Mouse (Mus musculus): ENCODE measurements around the gene Lmbr1l. TPM values are rescaled to one million over a fixed set of nuclear protein-coding genes. Genes with fewer than 3 reads are reported as not detected.

Lmbr1l gene
- polyA plus RNA-seq, 1 experiment: 36.1 TPM

GRCm38 (mm10) chr15:98860921-98861320 lies 57.1 kb downstream of the Lmbr1l start:
- WGBS: 93% methylated on average over 18 of the region's 18 CpGs
- no peak overlapping the region for H3K4me3 ChIP-seq (ENCODE audit: insufficient read depth, low read depth, low read length)
- H3K27ac ChIP-seq (ENCODE audit: insufficient read depth, low read depth, low read length): no peak overlapping the region
- TF ChIP-seq CTCF (conservative IDR thresholded peaks at IDR 0.05; ENCODE audit: insufficient read depth, insufficient read length, low read depth, low read length) (no peak), POLR2A (IDR thresholded peaks at IDR 0.05; ENCODE audit: low read depth, low read length) (no peak)
- DNase-seq: no peak
- H3K27me3 ChIP-seq (replicated peaks; ENCODE audit: control insufficient read depth, insufficient read depth, low read length): no peaks in the 10 kb centered on the region
- no peaks in the 10 kb centered on the region for H3K4me1 ChIP-seq (ENCODE audit: control insufficient read depth, insufficient read depth, low read length)
- peaks cover 16% of the 10 kb centered on the region for H3K36me3 ChIP-seq (ENCODE audit: control insufficient read depth, insufficient read depth, low read length)

- WGBS: 68% methylated on average over 9 of the region's 9 CpGs
- TF ChIP-seq POLR2A (IDR thresholded peaks at IDR 0.05; ENCODE audit: low read depth, low read length) (no peak), CTCF (conservative IDR thresholded peaks at IDR 0.05; ENCODE audit: insufficient read depth, insufficient read length, low read depth, low read length) (no peak)
- Histone ChIP-seq H3K36me3 (ENCODE audit: control insufficient read depth, insufficient read depth, low read length) (peaks cover 12% of the 10 kb centered on the region), H3K4me3 (ENCODE audit: insufficient read depth, low read depth, low read length) (no peak overlapping the region), H3K4me1 (ENCODE audit: control insufficient read depth, insufficient read depth, low read length) (no peaks in the 10 kb centered on the region), H3K27ac (ENCODE audit: insufficient read depth, low read depth, low read length) (no peak overlapping the region), H3K27me3 (replicated peaks; ENCODE audit: control insufficient read depth, insufficient read depth, low read length) (no peaks in the 10 kb centered on the region)
- DNase-seq: no peak
Measured at GRCm38 (mm10) chr15:98859319-98860043, 58.5 kb downstream of the Lmbr1l start.

- DNase-seq: no peak
- TF ChIP-seq POLR2A (IDR thresholded peaks at IDR 0.05; ENCODE audit: low read depth, low read length) (no peak), CTCF (conservative IDR thresholded peaks at IDR 0.05; ENCODE audit: insufficient read depth, insufficient read length, low read depth, low read length) (no peak)
Measured at GRCm38 (mm10) chr15:98854214-98854613, 63.8 kb downstream of the Lmbr1l start.

More at GRCm38 (mm10) chr15:98854214-98854613, 63.8 kb downstream of the Lmbr1l start:
- H3K27me3 ChIP-seq (replicated peaks; ENCODE audit: control insufficient read depth, insufficient read depth, low read length): no peaks in the 10 kb centered on the region
- H3K4me1 ChIP-seq (ENCODE audit: control insufficient read depth, insufficient read depth, low read length): no peaks in the 10 kb centered on the region
- H3K27ac ChIP-seq (ENCODE audit: insufficient read depth, low read depth, low read length): no peak overlapping the region
- H3K4me3 ChIP-seq (ENCODE audit: insufficient read depth, low read depth, low read length): no peak overlapping the region
- WGBS: 93% methylated on average over 16 of the region's 16 CpGs
- peaks cover 11% of the 10 kb centered on the region for H3K36me3 ChIP-seq (ENCODE audit: control insufficient read depth, insufficient read depth, low read length)

Other genes with a start within 250 kb of the Lmbr1l start
- gene Rnd1, start 240.8 kb downstream of the Lmbr1l start, polyA plus RNA-seq (2012; rRNA removed): 2.2 and 2.8 TPM in 2 replicates
- gene Ccdc65, start 210.0 kb downstream of the Lmbr1l start, polyA plus RNA-seq (2012; rRNA removed): 0.42 and 0.60 TPM in 2 replicates
- gene Fkbp11, start 190.0 kb downstream of the Lmbr1l start, polyA plus RNA-seq (2012; rRNA removed): 9.3 and 10.1 TPM in 2 replicates
- 114 and 143 TPM in 2 replicates for gene Arf3, start 155.0 kb downstream of the Lmbr1l start, polyA plus RNA-seq (2012; rRNA removed)
- 0.22 and 0.25 TPM in 2 replicates for gene Wnt10b, start 140.1 kb downstream of the Lmbr1l start, polyA plus RNA-seq (2012; rRNA removed)
- 0.04 TPM in 1 of 2 replicates, not detected in the other for gene Wnt1, start 128.4 kb downstream of the Lmbr1l start, polyA plus RNA-seq (2012; rRNA removed)
- gene Ddn, start 108.7 kb downstream of the Lmbr1l start, polyA plus RNA-seq (2012; rRNA removed): 12.1 and 12.3 TPM in 2 replicates
- gene Prkag1, start 86.7 kb downstream of the Lmbr1l start, polyA plus RNA-seq (2012; rRNA removed): 68.9 and 72.7 TPM in 2 replicates
- 18.8 and 20.8 TPM in 2 replicates for gene Kmt2d, start 47.0 kb downstream of the Lmbr1l start, polyA plus RNA-seq (2012; rRNA removed)
- 6.4 and 7.1 TPM in 2 replicates for gene Rhebl1, start 23.7 kb downstream of the Lmbr1l start, polyA plus RNA-seq (2012; rRNA removed)
- 1.2 and 1.5 TPM in 2 replicates for gene Dhh, start 19.7 kb downstream of the Lmbr1l start, polyA plus RNA-seq (2012; rRNA removed)
- 488 and 540 TPM in 2 replicates for gene Tuba1b, start 16.3 kb upstream of the Lmbr1l start, polyA plus RNA-seq (2012; rRNA removed)
- 12.0 TPM in 1 of 2 replicates, not detected in the other for gene Gm49450, start 35.3 kb upstream of the Lmbr1l start, polyA plus RNA-seq (2012; rRNA removed)
- gene Tuba1a, start 35.5 kb upstream of the Lmbr1l start, polyA plus RNA-seq (2012; rRNA removed): 121 and 131 TPM in 2 replicates
- gene Tuba1c, start 111.7 kb upstream of the Lmbr1l start, polyA plus RNA-seq (2012; rRNA removed): 128 and 146 TPM in 2 replicates
- gene Prph, start 136.9 kb upstream of the Lmbr1l start, polyA plus RNA-seq (2012; rRNA removed): 1.7 and 3.2 TPM in 2 replicates
- 0.29 and 0.33 TPM in 2 replicates for gene Troap, start 156.3 kb upstream of the Lmbr1l start, polyA plus RNA-seq (2012; rRNA removed)
- gene C1ql4, start 169.6 kb upstream of the Lmbr1l start, polyA plus RNA-seq (2012; rRNA removed): 0.44 and 0.61 TPM in 2 replicates
- gene Dnajc22, start 174.9 kb upstream of the Lmbr1l start, polyA plus RNA-seq (2012; rRNA removed): 49.9 and 53.4 TPM in 2 replicates
- 8.6 and 10.0 TPM in 2 replicates for gene Spats2, start 207.7 kb upstream of the Lmbr1l start, polyA plus RNA-seq (2012; rRNA removed)

Data from kidney, adult 2 months (tissue).